Mouse (Mus musculus) cerebellum, adult 18-20 months (tissue): Measurements from ENCODE around the gene Rgs13.

Experiments used
- DNase-seq, 2 experiments: peaks; one replicate each; pipeline ENCODE4 v3.0.0; 2021

Rgs13 gene

GRCm38 (mm10) chr1:144177166-144177565 lies at the start of gene Rgs13:
TSS of gene Rgs13 (minus strand) at chr1:144177372.
- DNase-seq: no peak

GRCm38 (mm10) chr1:144215230-144215629 lies 38.1 kb upstream of the Rgs13 start:
- DNase-seq: no peak

- DNase-seq: no peak
Observed at GRCm38 (mm10) chr1:144210912-144211311, 33.7 kb upstream of the Rgs13 start.

- no peak for DNase-seq
Observed at GRCm38 (mm10) chr1:144206281-144207061, 29.3 kb upstream of the Rgs13 start.

GRCm38 (mm10) chr1:144204766-144205165 lies 27.6 kb upstream of the Rgs13 start:
- no peak for DNase-seq

GRCm38 (mm10) chr1:144202939-144203338 lies 25.8 kb upstream of the Rgs13 start:
- DNase-seq: no peak

- no peak for DNase-seq
Observed at GRCm38 (mm10) chr1:144200496-144200895, 23.3 kb upstream of the Rgs13 start.

GRCm38 (mm10) chr1:144199538-144199937 lies 22.4 kb upstream of the Rgs13 start:
- DNase-seq: no peak

DNA sequence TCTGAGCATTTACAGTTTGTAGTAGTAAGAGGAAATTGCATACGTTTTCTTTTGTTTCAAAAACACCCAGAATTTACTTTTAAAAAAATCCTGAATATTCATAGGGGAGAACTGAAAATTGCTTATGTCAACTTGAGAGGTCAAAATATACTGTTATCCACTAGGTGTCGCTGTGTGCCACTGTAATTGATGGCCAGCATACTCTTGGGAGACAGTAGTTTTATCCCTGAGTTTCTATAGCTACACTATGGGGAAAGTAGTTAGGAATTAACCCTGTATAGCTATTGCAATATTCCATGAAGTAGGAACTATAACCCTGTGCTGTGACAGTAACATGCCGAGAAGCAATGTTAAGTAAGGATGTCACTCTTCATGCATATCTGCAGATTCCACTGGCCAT lies 20.5 kb upstream of the Rgs13 start:
- DNase-seq: peak; percentile 4 to 17

DNA sequence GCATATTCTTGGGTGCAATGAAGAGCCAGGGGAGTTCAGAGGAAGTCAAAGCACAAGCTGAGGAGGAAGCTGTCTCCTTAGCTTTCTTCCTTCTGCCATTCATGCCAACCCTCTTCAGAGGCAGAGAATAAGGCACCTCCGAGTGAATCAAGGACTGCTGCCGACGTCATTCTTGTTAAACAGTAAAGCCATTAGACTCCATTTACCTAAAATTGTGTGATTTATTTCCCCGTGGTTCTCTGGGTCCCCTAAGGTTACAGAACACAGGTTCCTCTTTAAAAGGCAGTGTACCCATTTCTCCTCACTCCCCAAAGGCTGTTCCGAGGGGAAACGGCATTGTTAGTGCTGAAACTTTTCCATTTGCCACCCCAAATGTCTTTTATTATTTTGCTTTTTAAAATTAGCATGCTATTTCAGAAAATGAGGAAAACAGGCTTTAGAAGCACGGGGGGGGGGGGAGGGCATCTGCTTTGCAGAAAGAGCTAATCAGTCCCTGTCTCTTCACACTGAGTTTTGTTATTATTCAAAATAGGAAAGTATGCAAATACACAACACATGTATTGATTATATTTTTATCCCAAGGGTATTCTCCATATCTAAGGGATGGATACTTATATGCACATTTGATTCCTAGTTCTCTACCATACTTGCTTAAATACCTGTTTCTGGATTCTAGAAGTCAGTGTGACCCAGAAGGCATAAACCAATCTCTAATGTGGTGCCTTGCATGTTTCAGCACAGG lies 9.7 kb upstream of the Rgs13 start:
- DNase-seq: no peak

- no peak for DNase-seq
Observed at GRCm38 (mm10) chr1:144184955-144185715, 8.0 kb upstream of the Rgs13 start.

DNA sequence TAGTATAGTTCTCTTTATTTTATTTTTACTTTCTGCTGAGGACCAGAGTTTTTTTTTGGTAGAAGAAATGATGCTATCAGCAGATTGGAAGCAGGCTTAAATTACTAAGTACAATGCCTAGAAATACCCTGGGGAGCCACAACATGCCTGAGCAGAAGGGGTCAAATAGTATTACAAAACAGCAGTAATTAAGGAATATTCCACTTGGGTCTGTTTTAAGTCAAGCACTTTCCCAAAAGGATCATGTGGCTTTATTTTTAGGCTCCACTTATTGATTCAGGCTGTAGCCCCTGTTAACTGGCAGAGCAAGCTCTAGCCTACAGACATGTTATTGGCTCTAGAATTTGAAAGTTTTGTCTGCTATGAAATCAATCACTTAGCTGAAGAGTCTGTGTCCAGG lies 6.5 kb upstream of the Rgs13 start:
- no peak for DNase-seq

GRCm38 (mm10) chr1:144179559-144179958 lies 2.4 kb upstream of the Rgs13 start:
- no peak for DNase-seq

- no peak for DNase-seq
Observed at GRCm38 (mm10) chr1:144178281-144178957, 1.2 kb upstream of the Rgs13 start.

GRCm38 (mm10) chr1:144177620-144178019 lies 448 bp upstream of the Rgs13 start:
- no peak for DNase-seq

GRCm38 (mm10) chr1:144174760-144175159 lies 2.4 kb downstream of the Rgs13 start:
- DNase-seq: no peak

GRCm38 (mm10) chr1:144173568-144174036 lies 3.6 kb downstream of the Rgs13 start:
- DNase-seq: no peak

GRCm38 (mm10) chr1:144168921-144169320 lies 8.3 kb downstream of the Rgs13 start:
- no peak for DNase-seq

DNA sequence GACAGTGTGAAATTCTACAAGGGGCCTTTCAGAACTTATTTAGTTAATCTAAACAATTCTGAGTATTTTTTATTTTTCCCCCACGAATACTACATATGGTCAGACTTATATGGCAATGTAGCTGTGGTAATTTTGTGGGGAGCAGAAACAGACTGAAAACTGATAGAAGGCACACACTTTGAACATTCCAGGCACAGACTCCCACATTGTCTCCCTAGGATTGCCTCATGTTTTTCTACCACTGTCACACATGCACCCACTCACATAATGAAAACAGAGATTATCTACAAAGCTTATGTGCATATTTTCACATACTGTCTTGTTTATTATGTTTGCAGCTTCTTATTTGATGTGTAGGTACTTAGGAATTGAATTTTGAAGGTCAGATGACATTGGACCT lies 9.4 kb downstream of the Rgs13 start:
- no peak for DNase-seq

DNA sequence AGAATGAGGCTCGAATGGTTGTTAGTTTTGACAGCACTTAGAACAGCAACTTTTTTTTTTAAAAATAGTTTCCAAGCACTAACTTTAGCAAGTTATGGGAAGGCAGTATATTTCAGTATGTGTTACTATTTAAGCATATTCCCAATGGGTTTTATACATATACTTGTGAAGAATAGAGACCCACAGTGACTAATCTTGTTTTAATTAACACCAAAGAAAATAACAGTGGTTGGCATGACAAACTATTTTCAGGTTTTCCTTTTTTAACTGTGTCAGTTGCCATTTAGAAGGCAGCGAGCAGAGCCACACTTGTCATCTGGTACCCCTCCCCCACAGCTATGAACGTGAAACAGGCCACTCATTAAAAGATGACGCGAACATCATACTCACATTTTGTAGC lies 10.3 kb downstream of the Rgs13 start:
- no peak for DNase-seq

DNA sequence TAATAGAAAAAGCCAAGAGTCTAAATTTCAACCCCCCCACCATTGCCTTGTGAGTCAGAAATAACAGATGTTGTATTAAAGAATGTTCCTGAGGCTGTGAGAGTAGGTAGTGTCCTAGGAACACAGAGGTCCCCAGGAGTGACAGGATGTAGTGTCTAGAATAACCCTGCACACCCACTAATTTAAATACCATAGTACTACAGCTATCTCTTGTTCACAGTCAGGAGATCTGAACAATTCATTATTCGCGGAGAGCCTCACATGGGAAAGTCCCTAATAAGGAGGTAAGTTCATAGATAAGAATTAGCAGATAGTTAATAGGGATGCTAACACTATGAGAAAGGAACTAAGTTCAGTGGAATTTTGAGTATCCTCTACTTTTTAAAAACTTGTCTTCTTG lies 10.9 kb downstream of the Rgs13 start:
- DNase-seq: no peak

- no peak for DNase-seq
Observed at GRCm38 (mm10) chr1:144152526-144152925, 24.6 kb downstream of the Rgs13 start.

- no peak for DNase-seq
Observed at GRCm38 (mm10) chr1:144152184-144152525, 25.0 kb downstream of the Rgs13 start.
